Mouse (Mus musculus): ENCODE measurements around the gene Twnk.

Gene Twnk

GRCm38 (mm10) chr19:45003740-45004516 is 1.5 kb upstream of the Twnk start:
- no peak for DNase-seq

- peak; percentile 87 to 92 for DNase-seq
Observed at GRCm38 (mm10) chr19:45005957-45006712, 672 bp downstream of the Twnk start, which contains the start of gene Mrpl43. TSS of gene Mrpl43 (minus strand) at chr19:45006442.

- DNase-seq: peak in 1 of 2 experiments; percentile 25
Observed at GRCm38 (mm10) chr19:45007021-45007420, 1.6 kb downstream of the Twnk start.

- no peak for DNase-seq
Observed at GRCm38 (mm10) chr19:45007425-45008191, 2.1 kb downstream of the Twnk start.

GRCm38 (mm10) chr19:45010646-45011045 is 5.2 kb downstream of the Twnk start:
- DNase-seq: no peak

- no peak for DNase-seq
Observed at GRCm38 (mm10) chr19:45012219-45012618, 6.8 kb downstream of the Twnk start.

GRCm38 (mm10) chr19:45012636-45013035 is 7.2 kb downstream of the Twnk start:
- no peak for DNase-seq

GRCm38 (mm10) chr19:45013581-45014225 is 8.2 kb downstream of the Twnk start:
- no peak for DNase-seq

- DNase-seq: no peak
Observed at GRCm38 (mm10) chr19:45014335-45014971, 9.0 kb downstream of the Twnk start, which contains the start of gene Lzts2. TSS of gene Lzts2 (plus strand) at chr19:45014414.

- DNase-seq: peak in 1 of 2 experiments; percentile 32
Observed at GRCm38 (mm10) chr19:45014981-45015402, 9.5 kb downstream of the Twnk start.

GRCm38 (mm10) chr19:45015518-45016281 is 10.2 kb downstream of the Twnk start:
- peak; percentile 70 to 76 for DNase-seq

GRCm38 (mm10) chr19:45016341-45017215 is 11.1 kb downstream of the Twnk start:
- DNase-seq: no peak

GRCm38 (mm10) chr19:45017216-45017771 is 11.8 kb downstream of the Twnk start:
- peak; percentile 25 to 48 for DNase-seq

- no peak for DNase-seq
Observed at GRCm38 (mm10) chr19:45017909-45018308, 12.4 kb downstream of the Twnk start.

- DNase-seq: no peak
Observed at GRCm38 (mm10) chr19:45018351-45018831, 12.9 kb downstream of the Twnk start.

GRCm38 (mm10) chr19:45020348-45020747 is 14.9 kb downstream of the Twnk start:
- no peak for DNase-seq

- no peak for DNase-seq
Observed at GRCm38 (mm10) chr19:45021362-45021761, 15.9 kb downstream of the Twnk start.

- DNase-seq: no peak
Observed at GRCm38 (mm10) chr19:45023993-45024392, 18.5 kb downstream of the Twnk start.

GRCm38 (mm10) chr19:45024775-45025174 is 19.3 kb downstream of the Twnk start:
- DNase-seq: no peak

Data from thymus, adult 18-20 months (tissue).